Mouse (Mus musculus): Measurements from ENCODE around the gene Ribc2. TPM values are rescaled to one million over a fixed set of nuclear protein-coding genes. Genes with fewer than 3 reads are reported as not detected.

Gene Ribc2
- total RNA-seq, 2 experiments from 2014 or later = not detected

DNA sequence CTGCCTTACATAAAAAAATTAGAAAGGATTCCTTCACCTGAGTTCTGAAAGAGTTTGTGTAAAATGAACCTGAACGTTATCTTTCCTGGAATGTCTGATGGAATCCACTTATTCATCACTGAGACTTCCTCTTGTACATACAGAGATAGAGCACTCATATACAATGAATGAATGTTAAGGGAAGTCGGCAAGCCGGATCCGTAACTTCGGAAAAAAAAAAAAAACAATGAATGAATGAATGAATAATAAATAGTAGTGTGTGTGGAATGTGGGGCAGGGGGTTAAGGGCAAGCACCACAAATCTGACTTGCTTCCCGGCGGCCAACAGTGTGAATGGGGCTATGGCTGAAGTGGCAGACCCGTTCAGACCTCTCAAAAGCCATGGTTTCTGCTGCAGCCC lies 45.7 kb downstream of the Ribc2 start:
- DNase-seq (ENCODE audit: low spot score in 2 of 2) = no peak
- intact Hi-C loops (cut with DNase I) = no loop called here

GRCm38 (mm10) chr15:85178172-85178571 lies 46.3 kb downstream of the Ribc2 start:
- intact Hi-C loops (cut with DNase I) = no loop called here

GRCm38 (mm10) chr15:85179528-85180180 lies 47.8 kb downstream of the Ribc2 start:
- intact Hi-C loops (cut with DNase I) = no loop called here
- no peak for DNase-seq (ENCODE audit: low spot score in 2 of 2)

More at GRCm38 (mm10) chr15:85178172-85178571, 46.3 kb downstream of the Ribc2 start:
- DNase-seq (ENCODE audit: low spot score in 2 of 2) = no peak

- DNase-seq (ENCODE audit: low spot score in 2 of 2) = no peak
- intact Hi-C loops (cut with DNase I) = no loop called here
Measured at GRCm38 (mm10) chr15:85180368-85180767, 48.5 kb downstream of the Ribc2 start.

GRCm38 (mm10) chr15:85182063-85182462 lies 50.2 kb downstream of the Ribc2 start:
- intact Hi-C loops (cut with DNase I) = no loop called here
- DNase-seq (ENCODE audit: low spot score in 2 of 2) = no peak

DNA sequence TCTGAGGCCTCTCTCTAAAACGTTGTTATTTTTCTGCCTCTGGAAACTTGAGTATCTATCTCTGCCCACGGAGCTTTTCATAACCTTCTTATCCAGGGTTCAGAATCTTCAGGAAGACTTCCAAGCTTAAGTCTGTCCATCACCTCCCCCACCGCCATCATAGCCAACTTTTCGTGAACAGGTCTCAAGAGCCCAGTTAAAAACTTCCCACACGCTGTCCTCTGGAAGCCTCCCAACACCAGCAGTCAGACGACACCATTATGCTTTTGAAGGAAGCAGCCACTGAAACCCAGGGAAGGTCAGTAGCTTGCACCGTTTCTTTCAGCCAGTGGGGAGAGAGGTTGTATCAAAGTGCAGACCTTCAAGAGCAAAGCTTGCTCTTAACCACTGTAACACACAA lies 55.0 kb downstream of the Ribc2 start:
- intact Hi-C loops (cut with DNase I) = no loop called here
- no peak for DNase-seq (ENCODE audit: low spot score in 2 of 2)

DNA sequence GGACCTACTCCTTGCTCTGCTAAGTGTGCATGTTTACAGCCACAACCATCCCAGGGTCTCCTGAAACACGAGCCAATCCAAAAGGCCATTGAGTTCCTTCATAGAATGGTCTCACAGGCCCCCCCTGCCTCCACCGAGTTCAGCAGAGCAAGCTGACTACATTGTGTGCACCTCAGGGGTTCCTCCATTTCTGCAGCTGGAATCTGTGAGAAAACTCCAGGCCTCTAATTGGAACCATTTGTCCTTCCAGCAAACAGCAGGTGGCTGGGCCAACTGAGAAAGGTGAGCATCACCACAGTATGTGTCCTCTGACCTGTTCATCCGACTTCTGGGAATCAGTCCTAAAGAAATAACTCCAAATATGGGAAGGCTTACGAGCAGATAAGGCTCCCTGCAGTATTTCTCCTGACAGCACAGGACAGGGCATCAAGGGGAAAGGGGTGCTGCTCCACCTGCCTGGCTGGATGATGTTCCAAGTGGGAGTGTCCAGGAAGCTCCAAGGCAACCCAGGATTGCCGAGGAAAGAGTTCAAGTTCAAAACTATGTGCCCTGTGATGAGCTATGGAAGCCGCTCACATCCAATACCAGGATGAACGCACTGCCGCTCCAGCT lies 56.4 kb downstream of the Ribc2 start:
- intact Hi-C loops (cut with DNase I) = no loop called here

More for the DNA sequence above, 56.4 kb downstream of the Ribc2 start:
- no peak for DNase-seq (ENCODE audit: low spot score in 2 of 2)

Other genes starting within 250 kb of the Ribc2 start
- 1 to 10 TPM in 1 of 2 experiments, under 1 TPM in 1; 0.96 to 1.9 TPM for gene Gm29666, start 212.0 kb upstream of the Ribc2 start, total RNA-seq (2021)
- gene Nup50, start 208.7 kb upstream of the Ribc2 start, total RNA-seq (2021) = 10 to 100 TPM; 32.5 to 33.1 TPM
- gene 5031439G07Rik, start 143.5 kb upstream of the Ribc2 start, total RNA-seq (2021) = 10 to 100 TPM; 76.2 to 83.6 TPM
- not detected for gene Upk3a, start 114.9 kb upstream of the Ribc2 start, total RNA-seq (2021)
- gene Fam118a, start 103.1 kb upstream of the Ribc2 start, total RNA-seq (2021) = 10 to 100 TPM; 18.9 to 24.3 TPM
- gene Smc1b, start 114 bp upstream of the Ribc2 start, total RNA-seq (2021) = not detected
- 10 to 100 TPM in 1 of 2 experiments, 1 to 10 TPM in 1; 9.0 to 14.4 TPM for gene Fbln1, start 73.9 kb downstream of the Ribc2 start, total RNA-seq (2021)
- 100 to 1,000 TPM; 253 to 267 TPM for gene Atxn10, start 204.2 kb downstream of the Ribc2 start, total RNA-seq (2021)

All from left cerebral cortex, postnatal 36 days (tissue).